Mouse (Mus musculus): Measurements from ENCODE around the gene Rmi2. TPM values are rescaled to one million over a fixed set of nuclear protein-coding genes. Genes with fewer than 3 reads are reported as not detected.

Gene Rmi2
- total RNA-seq, 2 experiments from 2014 or later = 1.2 to 1.9 TPM

GRCm38 (mm10) chr16:10859726-10860245 lies 24.9 kb downstream of the Rmi2 start:
- no peak for DNase-seq
- no peak for TF ChIP-seq CTCF (IDR thresholded peaks at IDR 0.05)
- Histone ChIP-seq H3K27ac (no peak overlapping the region), H3K4me3 (no peak overlapping the region)
- intact Hi-C loops (cut with DNase I) = no loop called here

GRCm38 (mm10) chr16:10861408-10861807 lies 26.5 kb downstream of the Rmi2 start:
- intact Hi-C loops (cut with DNase I) = no loop called here
- Histone ChIP-seq H3K4me3 (no peak overlapping the region; the same call in 1 of the 2 replicates), H3K27ac (peak overlapping the region; percentile 79)
- no peak for TF ChIP-seq CTCF (IDR thresholded peaks at IDR 0.05)
- DNase-seq = peak; percentile 66

GRCm38 (mm10) chr16:10864833-10865591 lies 30.2 kb downstream of the Rmi2 start:
- peak; percentile 76 for DNase-seq
- H3K27ac ChIP-seq = peak overlapping the region; percentile 67
- TF ChIP-seq CTCF (IDR thresholded peaks at IDR 0.05) = no peak
- intact Hi-C loops (cut with DNase I) = loop anchor here (5.0 kb wide), 1 partner anchor 298 kb away; no protein-coding TSS in a partner anchor
- no peak overlapping the region for H3K4me3 ChIP-seq

GRCm38 (mm10) chr16:10865592-10865987 lies 30.7 kb downstream of the Rmi2 start:
- TF ChIP-seq CTCF (IDR thresholded peaks at IDR 0.05) = no peak
- intact Hi-C loops (cut with DNase I) = loop anchor here (5.0 kb wide), 1 partner anchor 298 kb away; no protein-coding TSS in a partner anchor
- no peak overlapping the region for H3K4me3 ChIP-seq
- H3K27ac ChIP-seq = peak overlapping the region; percentile 67
- DNase-seq = peak; percentile 66

GRCm38 (mm10) chr16:10866841-10867240 lies 32.0 kb downstream of the Rmi2 start:
- TF ChIP-seq CTCF (IDR thresholded peaks at IDR 0.05) = no peak
- peak; percentile 78 for DNase-seq
- H3K4me3 ChIP-seq = no peak overlapping the region
- H3K27ac ChIP-seq = peak overlapping the region; percentile 67; the same call in 1 of the 2 replicates
- intact Hi-C loops (cut with DNase I) = loop anchor here (5.0 kb wide), 1 partner anchor 300 kb away; no protein-coding TSS in a partner anchor

GRCm38 (mm10) chr16:10867501-10867900 lies 32.6 kb downstream of the Rmi2 start:
- intact Hi-C loops (cut with DNase I) = loop anchor here (5.0 kb wide), 1 partner anchor 300 kb away; no protein-coding TSS in a partner anchor
- no peak for TF ChIP-seq CTCF (IDR thresholded peaks at IDR 0.05)
- Histone ChIP-seq H3K27ac (peak overlapping the region; percentile 67; the same call in 1 of the 2 replicates), H3K4me3 (no peak overlapping the region)
- no peak for DNase-seq

GRCm38 (mm10) chr16:10867904-10868440 lies 33.1 kb downstream of the Rmi2 start:
- H3K27ac ChIP-seq = peak overlapping the region; percentile 67; the same call in 1 of the 2 replicates
- H3K4me3 ChIP-seq = no peak overlapping the region
- no peak; the same call in none of the 2 replicates for TF ChIP-seq CTCF (IDR thresholded peaks at IDR 0.05)
- peak; percentile 71 for DNase-seq
- intact Hi-C loops (cut with DNase I) = loop anchor here (5.0 kb wide), 1 partner anchor 301 kb away; no protein-coding TSS in a partner anchor

- no peak for TF ChIP-seq CTCF (IDR thresholded peaks at IDR 0.05)
- DNase-seq = no peak
- Histone ChIP-seq H3K27ac (no peak overlapping the region), H3K4me3 (no peak overlapping the region)
- intact Hi-C loops (cut with DNase I) = loop anchor here (5.0 kb wide), 1 partner anchor 241 kb away; no protein-coding TSS in a partner anchor
Measured at GRCm38 (mm10) chr16:10870969-10871368, 36.1 kb downstream of the Rmi2 start.

- H3K4me3 ChIP-seq = no peak overlapping the region
- no peak for TF ChIP-seq CTCF (IDR thresholded peaks at IDR 0.05)
- no peak overlapping the region for H3K27ac ChIP-seq
- DNase-seq = no peak
- intact Hi-C loops (cut with DNase I) = loop anchor here (1.0 to 5.0 kb wide), 2 partner anchors 161 to 239 kb away; no protein-coding TSS in a partner anchor
Measured at GRCm38 (mm10) chr16:10872825-10873360, 38.0 kb downstream of the Rmi2 start.

- no peak overlapping the region for H3K27ac ChIP-seq
- peak; percentile 99 for TF ChIP-seq CTCF (IDR thresholded peaks at IDR 0.05)
- no peak overlapping the region for H3K4me3 ChIP-seq
- peak; percentile 82 for DNase-seq
- intact Hi-C loops (cut with DNase I) = loop anchor here (1.0 to 5.0 kb wide), 2 partner anchors 161 to 239 kb away; no protein-coding TSS in a partner anchor
Measured at GRCm38 (mm10) chr16:10873654-10874053, 38.8 kb downstream of the Rmi2 start.

- Histone ChIP-seq H3K27ac (no peak overlapping the region), H3K4me3 (no peak overlapping the region)
- TF ChIP-seq CTCF (IDR thresholded peaks at IDR 0.05) = no peak
- intact Hi-C loops (cut with DNase I) = loop anchor here (5.0 kb wide), 1 partner anchor 539 kb away; no protein-coding TSS in a partner anchor
- no peak for DNase-seq
Measured at GRCm38 (mm10) chr16:10878227-10878626, 43.4 kb downstream of the Rmi2 start.

- DNase-seq = peak; percentile 61
- H3K27ac ChIP-seq = no peak overlapping the region
- TF ChIP-seq CTCF (IDR thresholded peaks at IDR 0.05) = peak; percentile 73
- H3K4me3 ChIP-seq = no peak overlapping the region
- intact Hi-C loops (cut with DNase I) = loop anchor here (5.0 kb wide), 1 partner anchor 538 kb away; no protein-coding TSS in a partner anchor
Measured at GRCm38 (mm10) chr16:10879467-10879866, 44.6 kb downstream of the Rmi2 start.
